Mouse (Mus musculus) left cerebral cortex, postnatal 10 days (tissue): ENCODE data around the gene Scrn3. TPM values are rescaled to one million over a fixed set of nuclear protein-coding genes. Genes with fewer than 3 reads are reported as not detected.

Experiments used
- DNase-seq, 2 experiments: peaks; one replicate each; pipeline ENCODE4 v3.0.0; 2021 to 2022; ENCODE audit warnings: low spot score in 2 of 2, mixed read lengths in 1 of 2; ENCODE audit errors: extremely low spot score in 1 of 2
- intact Hi-C: fragments of 180-260 bp; cut with DNase I; formaldehyde crosslinking; loops from one replicate; pipeline ENCODE4 v1.15.1; 2025
- total RNA-seq, 2 experiments: library from RNA; stranded (reverse); gene quantifications; 2 replicates each; pipeline ENCODE4 v1.2.3; 2021

Scrn3 gene
- total RNA-seq, 2 experiments from 2014 or later = 9.6 to 11.5 TPM

DNA sequence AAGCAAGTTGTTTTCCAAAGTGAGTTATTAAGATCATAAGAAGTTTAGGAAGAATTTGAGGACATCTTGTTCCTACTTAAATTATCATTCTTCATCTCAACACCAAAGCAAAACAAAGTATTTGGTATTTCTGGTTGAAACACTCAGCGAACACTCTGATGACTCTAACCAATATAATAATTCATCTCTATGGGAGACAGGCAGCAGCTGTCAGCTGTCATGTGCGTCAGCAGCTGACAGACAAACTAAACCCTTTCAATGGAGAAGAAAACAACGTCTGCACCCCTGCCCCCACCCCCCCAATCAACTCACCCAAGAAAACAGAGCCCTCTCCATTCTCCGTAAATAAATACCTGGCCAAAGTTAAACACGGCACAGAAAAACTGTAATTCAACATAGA lies 39.1 kb downstream of the Scrn3 start:
- intact Hi-C loops = no loop called here
- DNase-seq = no peak

DNA sequence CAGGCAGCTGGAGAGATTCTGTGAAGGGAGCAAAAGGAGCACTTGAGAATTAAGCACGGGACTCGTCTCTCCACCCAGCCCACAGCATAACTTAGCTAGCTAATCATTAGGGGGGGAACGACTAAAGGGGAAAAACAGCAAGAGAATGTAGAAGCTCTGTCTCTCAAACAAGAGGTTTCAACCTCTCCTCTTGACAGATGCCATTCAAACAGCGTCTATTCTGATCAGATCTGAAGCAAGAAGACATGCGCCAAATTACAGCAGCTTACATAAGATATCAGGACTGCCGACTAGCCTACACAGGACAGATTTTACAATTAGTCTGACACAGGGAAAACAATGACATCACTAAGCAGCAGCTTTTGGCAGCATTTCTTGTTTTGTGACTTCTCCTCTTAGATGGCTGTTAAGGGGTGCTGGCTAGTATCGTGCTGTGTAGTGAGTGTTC lies 39.5 kb downstream of the Scrn3 start:
- intact Hi-C loops = no loop called here
- no peak for DNase-seq

DNA sequence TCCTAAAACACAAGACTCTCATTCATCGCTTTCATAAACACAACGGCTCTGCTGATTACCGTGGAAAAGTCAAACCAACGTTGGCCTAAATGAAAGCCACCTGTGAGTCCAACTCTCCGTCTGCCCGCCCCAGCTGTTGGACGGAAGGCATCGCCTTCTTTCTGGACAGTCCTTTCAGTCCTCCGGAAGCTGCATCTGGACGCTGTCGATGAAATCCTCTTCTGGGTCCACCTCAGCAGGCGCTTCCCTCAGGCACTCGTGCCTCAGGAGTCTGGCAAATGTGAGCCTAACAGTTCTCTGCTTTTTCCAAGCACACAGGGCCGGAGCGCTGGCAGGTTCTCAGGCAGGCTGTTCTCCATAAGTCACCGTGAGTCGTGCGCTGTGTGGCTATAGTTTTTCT lies 44.6 kb downstream of the Scrn3 start:
- intact Hi-C loops = no loop called here
- DNase-seq = peak in 1 of 2 experiments; percentile 27

DNA sequence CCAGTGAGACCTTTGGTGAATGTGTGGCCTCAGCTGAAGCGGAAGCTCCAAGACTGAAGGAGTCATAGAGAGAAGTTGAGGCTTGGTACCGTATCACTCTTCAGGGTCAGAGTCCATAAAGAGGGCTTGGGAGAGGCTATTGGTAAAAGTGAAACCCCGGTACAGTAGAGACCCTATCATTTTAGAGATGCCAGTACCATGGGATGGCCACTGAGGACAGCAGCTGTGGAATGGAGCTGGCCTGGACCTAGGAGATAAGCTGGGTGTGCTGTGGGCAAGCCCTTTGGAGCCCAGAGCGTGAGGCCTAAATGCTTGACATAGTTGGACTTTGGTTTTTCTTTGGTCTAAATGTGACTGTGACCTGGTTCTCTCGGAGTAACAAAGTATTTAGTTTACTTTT lies 47.5 kb downstream of the Scrn3 start:
- no peak for DNase-seq
- intact Hi-C loops = no loop called here

DNA sequence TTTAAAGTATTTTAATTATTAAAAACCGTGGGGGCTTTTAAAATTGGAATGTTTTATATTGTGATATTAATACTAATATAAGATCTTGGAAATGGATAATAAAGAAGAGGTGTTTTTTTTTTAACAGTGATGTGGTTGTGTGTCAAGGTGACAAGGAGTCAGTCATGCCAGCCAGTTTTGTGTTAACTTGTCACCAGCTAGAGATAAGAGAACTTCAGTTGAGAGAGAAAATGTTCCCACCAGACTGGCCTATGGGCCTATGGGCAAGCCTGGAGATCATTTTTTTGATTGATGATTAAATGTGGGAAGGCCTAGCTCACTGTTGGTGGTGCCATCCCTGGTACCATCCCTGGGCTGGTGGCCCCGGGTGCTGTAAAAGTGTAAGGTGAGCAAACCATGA lies 48.1 kb downstream of the Scrn3 start:
- DNase-seq = no peak
- intact Hi-C loops = no loop called here

DNA sequence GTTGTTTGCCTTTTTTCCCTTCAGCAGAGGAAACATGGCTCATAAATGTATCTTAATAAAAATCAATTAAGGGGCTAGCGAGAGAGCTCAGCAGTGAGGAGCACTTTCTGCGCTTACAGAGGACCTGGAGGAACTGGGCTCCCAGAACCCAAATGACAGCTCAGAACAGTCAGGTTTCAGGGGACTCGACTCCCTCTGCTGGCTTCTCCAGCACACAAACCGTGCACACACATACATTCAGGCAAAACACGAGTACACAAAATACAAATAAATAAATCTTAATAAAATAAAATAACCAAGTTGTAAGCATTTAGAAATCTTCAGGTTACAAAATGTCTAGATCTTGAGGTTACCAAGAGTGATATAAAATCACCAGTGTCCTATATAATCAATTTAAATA lies 51.0 kb downstream of the Scrn3 start:
- intact Hi-C loops = no loop called here

DNA sequence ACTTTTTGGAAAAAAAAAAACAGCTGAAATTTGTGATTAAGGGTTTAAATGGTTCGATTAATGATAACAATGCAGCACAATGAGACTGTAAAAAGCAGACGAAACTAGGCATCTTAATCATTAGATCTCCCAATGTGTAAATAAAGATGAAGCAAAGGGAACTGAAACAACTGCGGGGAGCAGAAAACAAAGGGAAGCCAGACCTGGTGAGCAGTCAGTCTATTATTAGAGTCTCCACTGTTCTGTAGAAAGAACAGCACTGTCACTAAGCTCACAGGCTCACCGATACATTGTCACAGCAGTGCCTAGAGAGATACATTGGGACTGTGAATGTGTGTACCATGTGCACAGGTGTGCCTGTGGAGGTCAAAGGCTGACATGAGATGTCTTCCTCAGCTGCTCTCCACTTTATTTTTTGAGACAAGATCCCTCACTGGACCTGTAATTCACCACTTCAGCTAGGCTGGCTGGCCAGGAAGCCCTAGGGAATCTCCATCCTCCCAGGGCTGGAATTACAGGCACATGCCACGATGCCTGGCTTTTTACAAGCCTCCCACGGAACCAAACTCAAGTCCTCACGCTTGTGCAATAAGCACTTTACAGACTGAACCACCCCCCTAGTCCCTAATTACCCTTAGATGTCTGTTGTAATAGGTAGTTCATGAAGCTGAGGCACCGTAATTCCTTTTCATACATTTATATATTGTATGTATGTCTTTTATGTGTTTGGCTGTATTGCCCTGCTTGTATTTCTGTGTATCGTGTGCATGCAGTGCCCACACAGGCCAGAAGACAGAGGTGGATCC lies 59.3 kb downstream of the Scrn3 start:
- DNase-seq = no peak
- intact Hi-C loops = no loop called here

More for the DNA sequence above, 51.0 kb downstream of the Scrn3 start:
- DNase-seq = no peak

DNA sequence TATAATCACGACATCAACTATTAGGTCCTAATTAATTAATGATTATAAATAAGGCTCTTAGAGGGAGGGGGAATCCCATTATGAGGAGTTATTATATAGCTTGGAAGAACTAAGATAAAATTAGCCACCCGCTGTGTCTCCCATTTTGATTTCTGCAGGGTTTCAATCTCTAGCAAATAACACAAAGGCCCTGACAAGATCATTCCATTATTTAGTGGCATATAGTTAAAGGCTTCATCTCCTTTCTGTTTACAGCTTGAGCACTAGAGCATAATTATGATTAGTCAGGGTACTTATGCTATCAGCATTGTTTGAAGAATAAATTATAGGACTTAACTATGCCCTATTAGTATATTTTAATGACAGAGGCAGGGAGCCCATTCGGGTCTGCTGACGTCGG lies 65.9 kb downstream of the Scrn3 start:
- no peak for DNase-seq
- intact Hi-C loops = no loop called here

DNA sequence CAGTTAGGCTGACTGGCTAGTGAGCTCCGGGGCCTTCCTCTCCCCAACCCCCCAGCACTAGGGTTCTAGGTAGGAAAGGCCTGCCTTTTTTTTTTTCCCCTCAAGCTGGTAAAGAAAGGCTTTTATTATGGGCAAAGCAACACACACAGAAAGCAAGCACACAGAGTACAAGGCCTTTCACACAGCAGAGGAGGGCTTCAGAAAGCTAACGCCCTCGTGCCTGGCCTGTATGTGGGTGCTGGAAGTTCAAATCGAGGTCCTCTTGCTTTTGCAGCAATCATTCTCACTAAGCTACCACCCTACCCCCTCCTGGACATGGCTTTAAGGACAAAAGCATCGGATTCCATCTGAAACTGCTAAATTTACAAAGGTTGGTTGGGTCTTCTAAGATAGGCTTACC lies 67.3 kb downstream of the Scrn3 start:
- intact Hi-C loops = loop anchor here (10.0 kb wide), 1 partner anchor 65 kb away; the partner anchor contains the start of genes Cir1 and Scrn3

DNA sequence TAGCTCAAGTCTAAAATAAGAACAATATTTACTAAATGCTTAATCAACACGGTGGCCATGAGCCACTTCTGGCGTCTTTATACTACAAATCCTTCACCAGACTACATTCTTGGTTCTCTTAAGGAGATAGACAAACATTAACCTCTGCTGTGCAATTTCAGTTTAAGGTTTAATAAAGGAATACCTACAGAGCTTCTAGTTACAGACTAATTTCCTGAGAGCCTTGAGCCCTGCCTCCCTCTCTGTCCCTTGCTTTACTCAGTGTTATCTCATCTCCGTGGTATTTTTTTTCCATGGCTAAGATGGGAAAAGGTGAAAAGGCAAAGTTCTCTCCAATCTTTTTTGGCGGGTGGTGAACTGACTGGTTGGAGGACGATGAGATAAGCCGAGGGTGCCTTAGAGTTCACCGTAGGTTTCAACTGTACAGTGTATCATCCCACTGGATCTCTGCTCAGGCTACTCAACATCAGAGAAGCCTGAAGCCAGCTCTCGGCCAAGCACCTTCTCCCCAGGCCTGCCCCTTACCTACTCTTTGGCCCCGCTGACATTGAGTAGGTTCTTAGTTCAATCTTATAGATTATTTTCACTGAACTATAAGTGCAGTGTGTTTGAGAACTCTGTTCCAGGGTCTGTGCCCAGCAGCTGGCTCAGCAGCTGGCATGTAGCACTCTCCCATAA lies 68.0 kb downstream of the Scrn3 start:
- intact Hi-C loops = loop anchor here (10.0 kb wide), 1 partner anchor 66 kb away; the partner anchor contains the start of genes Cir1 and Scrn3
- no peak for DNase-seq

More for the DNA sequence above, 67.3 kb downstream of the Scrn3 start:
- no peak for DNase-seq

DNA sequence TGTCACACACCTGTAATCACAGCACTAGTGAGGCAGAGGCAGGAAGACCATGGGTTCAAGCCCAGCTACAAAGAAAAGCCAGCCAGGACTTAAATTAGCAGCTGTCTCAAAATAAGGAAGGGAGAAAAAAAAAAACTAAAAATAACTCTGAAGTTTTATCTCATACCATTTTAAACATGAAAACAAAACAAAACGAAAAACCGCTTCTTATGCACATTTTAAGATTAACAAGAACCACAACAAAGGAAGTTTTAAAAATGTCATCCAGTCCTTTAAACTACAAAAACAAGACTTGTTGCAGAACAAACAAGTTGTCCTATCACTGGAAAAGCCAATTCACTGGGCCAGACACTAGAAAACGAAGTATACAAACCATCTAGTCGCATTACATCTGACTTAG lies 72.8 kb downstream of the Scrn3 start:
- intact Hi-C loops = loop anchor here (10.0 kb wide), 1 partner anchor 70 kb away; the partner anchor contains the start of genes Cir1 and Scrn3

DNA sequence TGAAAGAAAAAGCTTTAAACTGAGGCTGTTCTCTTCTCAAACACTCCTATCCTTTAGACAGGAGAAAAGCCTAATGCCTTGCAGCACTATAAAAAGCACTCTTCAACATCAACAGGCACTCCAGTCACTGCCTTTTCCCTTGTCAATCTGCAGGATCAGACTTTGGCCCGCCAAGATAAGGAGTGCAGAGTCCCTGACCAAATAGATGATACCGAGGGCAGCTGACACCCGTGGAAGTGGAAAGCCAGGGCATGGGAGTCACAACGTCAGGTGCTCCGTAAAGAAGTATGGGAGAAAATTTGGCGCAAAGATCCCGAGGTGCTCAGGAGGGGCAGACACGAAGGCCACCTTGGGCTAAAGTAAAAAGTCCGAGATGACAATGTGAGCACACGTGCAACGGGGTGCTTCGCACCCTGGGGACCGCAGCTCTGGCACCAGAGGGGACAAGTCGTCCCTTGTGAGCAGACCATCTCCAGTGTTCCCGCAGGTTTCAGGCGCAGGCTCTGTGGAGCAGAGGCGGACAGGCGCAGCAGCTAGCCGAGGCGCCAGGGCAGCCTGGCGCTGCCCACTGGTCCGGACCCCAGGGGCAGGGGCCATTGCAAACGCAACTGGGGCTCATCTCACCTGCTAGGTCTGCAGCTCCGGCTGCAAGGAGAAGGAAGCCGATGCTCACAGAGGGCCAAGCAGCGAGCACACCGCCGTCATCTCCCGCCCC lies 73.4 kb downstream of the Scrn3 start:
- peak in 1 of 2 experiments; percentile 16 for DNase-seq
- intact Hi-C loops = loop anchor here (10.0 kb wide), 1 partner anchor 71 kb away; the partner anchor contains the start of genes Cir1 and Scrn3

More for the DNA sequence above, 72.8 kb downstream of the Scrn3 start:
- no peak for DNase-seq

DNA sequence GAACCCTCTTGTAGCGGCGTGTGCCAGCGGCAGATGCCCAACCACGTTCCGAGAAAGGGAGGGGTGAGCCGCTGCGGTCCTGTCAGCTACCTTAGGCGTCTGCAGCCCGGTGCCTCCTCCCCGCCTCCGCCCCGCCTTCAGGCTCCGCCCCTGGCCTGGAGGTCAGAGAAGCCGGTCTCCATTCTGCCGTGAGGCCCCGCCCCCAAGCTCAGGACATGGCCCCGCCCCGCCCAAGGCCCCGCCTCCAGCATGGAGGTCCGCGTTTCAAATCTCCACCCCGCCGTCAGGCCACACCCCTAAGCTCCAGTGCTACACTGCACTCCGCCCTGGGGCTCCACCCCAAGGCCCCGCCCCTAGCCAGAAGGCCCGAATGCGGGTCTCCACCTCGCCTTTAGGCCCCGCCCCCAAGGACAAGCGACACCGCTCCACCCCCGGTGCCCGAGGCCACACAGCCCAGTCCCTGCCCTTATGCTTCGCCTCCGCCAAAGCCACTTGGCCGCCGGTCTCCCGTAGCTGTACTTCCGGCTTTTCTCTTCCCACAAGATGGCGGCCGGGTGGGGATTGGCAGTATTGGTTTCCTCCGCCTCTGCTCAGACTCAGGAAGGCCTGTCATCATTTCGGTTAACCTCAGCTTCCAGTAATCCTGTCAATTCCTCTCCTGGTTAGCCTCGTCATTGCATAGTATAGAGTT lies 74.1 kb downstream of the Scrn3 start, which contains the start of gene Gpr155:
Gene Gpr155 (minus strand): TSS at position 217 of the 691 bp plus-strand sequence.
- peak; percentile 96 to 100 for DNase-seq
- intact Hi-C loops = loop anchor here (10.0 kb wide), 1 partner anchor 72 kb away; the partner anchor contains the start of genes Cir1 and Scrn3

Other genes with a start within 250 kb of the Scrn3 start
- 100 to 1,000 TPM; 108 to 119 TPM for gene Ola1, start 93.7 kb upstream of the Scrn3 start, total RNA-seq
- gene Sp9, start 40.7 kb upstream of the Scrn3 start, total RNA-seq = 1 to 10 TPM; 3.4 to 4.4 TPM
- 10 to 100 TPM; 24.4 to 25.3 TPM for gene Cir1, start 100 bp downstream of the Scrn3 start, total RNA-seq
- gene Gpr155, start 74.0 kb downstream of the Scrn3 start, total RNA-seq = 10 to 100 TPM; 30.9 to 36.1 TPM
- gene Wipf1, start 217.1 kb downstream of the Scrn3 start, total RNA-seq = 1 to 10 TPM; 7.5 to 7.9 TPM